Mouse (Mus musculus) ES-Bruce4 (cell line): Measurements from ENCODE around the gene Ak8. TPM values are rescaled to one million over a fixed set of nuclear protein-coding genes. Genes with fewer than 3 reads are reported as not detected.

Experiments
- H3K27ac ChIP-seq: 2 replicates; pipeline ENCODE4 v1.5.1; 2012; ENCODE audit warnings: low read length, inconsistent platforms; ENCODE audit not compliant: insufficient read depth
- H3K27me3 ChIP-seq: 2 replicates; pipeline ENCODE4 v1.6.1; 2012; ENCODE audit warnings: mild to moderate bottlenecking, low read length, inconsistent platforms; ENCODE audit not compliant: control insufficient read depth, poor library complexity, insufficient read depth, severe bottlenecking
- H3K36me3 ChIP-seq: 2 replicates; pipeline ENCODE4 v1.6.1; 2012; ENCODE audit warnings: inconsistent platforms, mild to moderate bottlenecking, low read length, moderate library complexity; ENCODE audit not compliant: control insufficient read depth, poor library complexity, insufficient read depth, severe bottlenecking
- H3K4me1 ChIP-seq: one replicate; pipeline ENCODE4 v1.8.1; 2011; ENCODE audit warnings: low read length; ENCODE audit not compliant: control insufficient read depth, insufficient read depth
- H3K4me3 ChIP-seq: 2 replicates; pipeline ENCODE4 v1.5.1; 2011; ENCODE audit warnings: low read depth, mild to moderate bottlenecking, low read length
- H3K9ac ChIP-seq: 2 replicates; pipeline ENCODE4 v1.6.1; 2012; ENCODE audit warnings: low read depth, mild to moderate bottlenecking, inconsistent platforms; ENCODE audit not compliant: poor library complexity, severe bottlenecking
- H3K9me3 ChIP-seq: replicated peaks from 2 replicates; pipeline ENCODE4 v1.6.1; 2012; ENCODE audit warnings: mild to moderate bottlenecking, low read length, inconsistent platforms; ENCODE audit not compliant: control insufficient read depth, poor library complexity, insufficient read depth, severe bottlenecking
- CTCF ChIP-seq: IDR thresholded peaks from one replicate; pipeline ENCODE4 v1.8.1; 2011; ENCODE audit warnings: low read depth, low read length
- EP300 ChIP-seq: IDR thresholded peaks from 2 replicates; pipeline ENCODE4 v1.6.1; 2011; ENCODE audit warnings: low read depth, low read length; ENCODE audit not compliant: insufficient read depth
- POLR2A ChIP-seq: IDR thresholded peaks from one replicate; pipeline ENCODE4 v1.8.1; 2011; ENCODE audit warnings: low read length; ENCODE audit not compliant: insufficient read depth
- polyA plus RNA-seq: library from polyadenylated mRNA; stranded (reverse); fragments of >200 nt; gene quantifications from 2 replicates; pipeline ENCODE4 v1.2.4, GENCODE M21; 2011; ENCODE audit warnings: low read depth; ENCODE audit not compliant: missing spikeins, insufficient read depth, insufficient read length

Ak8 gene
- polyA plus RNA-seq, 1 experiment: 3.3 TPM

- TF ChIP-seq POLR2A (no peak), CTCF (no peak), EP300 (no peak)
- Histone ChIP-seq H3K27me3 (no peaks in the 10 kb centered on the region), H3K9me3 (no peaks in the 10 kb centered on the region), H3K4me1 (no peaks in the 10 kb centered on the region), H3K27ac (no peak overlapping the region), H3K4me3 (no peak overlapping the region), H3K9ac (no peak overlapping the region), H3K36me3 (peaks cover 25% of the 10 kb centered on the region)
Measured at GRCm38 (mm10) chr2:28665818-28666217, 34.1 kb upstream of the Ak8 start.

GRCm38 (mm10) chr2:28671438-28671837, 28.5 kb upstream of the Ak8 start:
- Histone ChIP-seq H3K4me3 (no peak overlapping the region), H3K36me3 (peaks cover 32% of the 10 kb centered on the region), H3K9me3 (no peaks in the 10 kb centered on the region), H3K27me3 (no peaks in the 10 kb centered on the region), H3K27ac (no peak overlapping the region), H3K4me1 (no peaks in the 10 kb centered on the region), H3K9ac (no peak overlapping the region)
- TF ChIP-seq EP300: no peak
- TF ChIP-seq POLR2A: no peak
- no peak for TF ChIP-seq CTCF

- Histone ChIP-seq H3K27ac (no peak overlapping the region), H3K27me3 (no peaks in the 10 kb centered on the region), H3K9me3 (no peaks in the 10 kb centered on the region), H3K36me3 (peaks cover 41% of the 10 kb centered on the region), H3K4me3 (no peak overlapping the region), H3K9ac (no peak overlapping the region), H3K4me1 (no peaks in the 10 kb centered on the region)
- TF ChIP-seq CTCF: no peak
- TF ChIP-seq EP300: no peak
- no peak for TF ChIP-seq POLR2A
Measured at GRCm38 (mm10) chr2:28676005-28676404, 24.0 kb upstream of the Ak8 start.

- Histone ChIP-seq H3K4me1 (no peaks in the 10 kb centered on the region), H3K27me3 (no peaks in the 10 kb centered on the region), H3K9me3 (no peaks in the 10 kb centered on the region), H3K4me3 (no peak overlapping the region), H3K36me3 (peaks cover 28% of the 10 kb centered on the region), H3K9ac (no peak overlapping the region), H3K27ac (no peak overlapping the region)
- TF ChIP-seq CTCF (no peak), POLR2A (no peak), EP300 (no peak)
Measured at GRCm38 (mm10) chr2:28680710-28681109, 19.3 kb upstream of the Ak8 start.

GRCm38 (mm10) chr2:28681718-28682117, 18.2 kb upstream of the Ak8 start:
- Histone ChIP-seq H3K4me1 (no peaks in the 10 kb centered on the region), H3K27ac (no peak overlapping the region), H3K27me3 (no peaks in the 10 kb centered on the region), H3K9ac (no peak overlapping the region), H3K4me3 (no peak overlapping the region), H3K9me3 (no peaks in the 10 kb centered on the region), H3K36me3 (peaks cover 28% of the 10 kb centered on the region)
- TF ChIP-seq POLR2A: no peak
- TF ChIP-seq CTCF: no peak
- no peak for TF ChIP-seq EP300

GRCm38 (mm10) chr2:28685895-28686294, 14.1 kb upstream of the Ak8 start:
- H3K9ac ChIP-seq: no peak overlapping the region
- H3K4me1 ChIP-seq: no peaks in the 10 kb centered on the region
- TF ChIP-seq EP300: no peak
- no peak for TF ChIP-seq CTCF
- TF ChIP-seq POLR2A: no peak
- H3K4me3 ChIP-seq: no peak overlapping the region
- H3K9me3 ChIP-seq: no peaks in the 10 kb centered on the region
- no peaks in the 10 kb centered on the region for H3K27me3 ChIP-seq
- H3K36me3 ChIP-seq: peaks cover 16% of the 10 kb centered on the region
- H3K27ac ChIP-seq: no peak overlapping the region
